Mouse (Mus musculus) hindbrain, embryonic 10.5 days (tissue): Measurements from ENCODE around the gene Kcnmb3. TPM values are rescaled to one million over a fixed set of nuclear protein-coding genes. Genes with fewer than 3 reads are reported as not detected.

Experiments used
- DNase-seq: peaks from one replicate; pipeline ENCODE4 v3.0.0-alpha.2; 2017; ENCODE audit warnings: low spot score
- H3K27ac ChIP-seq: fragments of 300-500 bp; sonication (generic); 2 replicates; pipeline ENCODE4 v1.5.1; 2016; ENCODE audit warnings: mild to moderate bottlenecking, moderate library complexity
- H3K27me3 ChIP-seq: fragments of 300-500 bp; sonication (generic); 2 replicates; pipeline ENCODE4 v1.6.1; 2016; ENCODE audit warnings: mild to moderate bottlenecking; ENCODE audit not compliant: poor library complexity, insufficient read depth, severe bottlenecking
- H3K36me3 ChIP-seq: fragments of 300-500 bp; sonication (generic); 2 replicates; pipeline ENCODE4 v1.6.1; 2016; ENCODE audit warnings: mild to moderate bottlenecking, moderate library complexity
- H3K4me1 ChIP-seq: fragments of 300-500 bp; sonication (generic); replicated peaks from 2 replicates; pipeline ENCODE4 v1.6.1; 2016; ENCODE audit warnings: mild to moderate bottlenecking
- H3K4me3 ChIP-seq: fragments of 300-500 bp; sonication (generic); 2 replicates; pipeline ENCODE4 v1.5.1; 2016; ENCODE audit warnings: mild to moderate bottlenecking, moderate library complexity
- H3K9me3 ChIP-seq: fragments of 300-500 bp; sonication (generic); 2 replicates; pipeline ENCODE4 v1.6.1; 2016; ENCODE audit warnings: mild to moderate bottlenecking, moderate library complexity
- WGBS: fragments of 180-500 bp; shearing (Covaris S2); methylation state at CpG from one replicate; pipeline ENCODE4 v1.1.7; 2016; 5-methylcytosine and 5-hydroxymethylcytosine counted together
- polyA plus RNA-seq: library from polyadenylated mRNA; unstranded; fragments of >200 nt; fragmentation: Nextera tagmentation; extraction: Ambion mirVana; gene quantifications from 2 replicates; pipeline ENCODE4 v1.2.1, GENCODE M21; 2016

Gene Kcnmb3
- polyA plus RNA-seq, 1 experiment from 2014 or later = not detected

DNA sequence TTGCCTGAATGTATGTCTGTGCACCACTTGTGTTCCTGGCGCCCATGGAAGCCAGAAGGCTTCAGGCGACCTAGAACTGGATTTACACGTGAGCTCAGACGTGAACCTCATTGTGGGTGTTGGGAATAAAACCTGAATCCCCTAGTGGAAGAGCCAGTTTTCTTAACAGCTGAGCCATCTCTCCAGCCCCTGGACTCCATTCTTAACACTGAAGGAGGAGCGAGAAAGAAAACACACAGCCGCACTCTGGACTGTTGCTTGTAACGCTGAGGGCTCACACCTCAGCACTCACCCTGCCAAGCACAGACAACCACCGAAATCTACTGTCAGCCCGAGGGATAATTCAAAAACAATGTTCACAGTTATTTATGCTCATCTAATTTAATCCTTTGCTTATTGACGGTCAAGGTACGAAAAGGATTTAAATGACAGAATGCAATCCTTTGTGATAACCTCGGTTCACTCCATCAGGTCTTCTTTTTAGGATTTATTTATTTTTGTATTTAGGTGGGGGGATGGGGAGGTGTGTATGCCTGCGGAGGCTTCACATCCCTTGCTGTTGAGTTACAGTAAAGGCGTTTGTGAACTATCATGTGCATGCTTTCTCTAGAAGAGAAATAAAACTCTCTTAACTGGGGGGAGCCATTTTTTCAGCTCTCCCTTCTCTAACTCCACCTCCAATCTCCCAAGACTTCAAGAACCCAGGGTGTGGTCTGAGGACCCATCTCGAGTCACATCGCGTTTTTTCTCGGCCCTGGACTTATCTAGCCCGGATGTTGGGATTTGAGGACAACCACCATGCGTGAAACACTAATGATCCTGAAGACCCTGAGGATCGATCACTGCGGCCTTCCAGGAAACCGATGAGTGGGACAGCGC, 17.7 kb upstream of the Kcnmb3 start, which contains the start of gene Zfp639:
Zfp639 (plus strand) TSS at position 764 of the 879 bp plus-strand sequence.
- Histone ChIP-seq H3K27ac (peak within 1 kb of the TSS; percentile 98), H3K9me3 (no peaks in the 10 kb centered on the region), H3K4me3 (peak within 1 kb of the TSS; percentile 91), H3K4me1 (peaks cover 50% of the 10 kb centered on the region), H3K27me3 (no peaks in the 10 kb centered on the region), H3K36me3 (peaks cover 11% of the 10 kb centered on the region)
- 6% methylated on average over 24 of the region's 24 CpGs for WGBS
- peak; percentile 18 for DNase-seq

DNA sequence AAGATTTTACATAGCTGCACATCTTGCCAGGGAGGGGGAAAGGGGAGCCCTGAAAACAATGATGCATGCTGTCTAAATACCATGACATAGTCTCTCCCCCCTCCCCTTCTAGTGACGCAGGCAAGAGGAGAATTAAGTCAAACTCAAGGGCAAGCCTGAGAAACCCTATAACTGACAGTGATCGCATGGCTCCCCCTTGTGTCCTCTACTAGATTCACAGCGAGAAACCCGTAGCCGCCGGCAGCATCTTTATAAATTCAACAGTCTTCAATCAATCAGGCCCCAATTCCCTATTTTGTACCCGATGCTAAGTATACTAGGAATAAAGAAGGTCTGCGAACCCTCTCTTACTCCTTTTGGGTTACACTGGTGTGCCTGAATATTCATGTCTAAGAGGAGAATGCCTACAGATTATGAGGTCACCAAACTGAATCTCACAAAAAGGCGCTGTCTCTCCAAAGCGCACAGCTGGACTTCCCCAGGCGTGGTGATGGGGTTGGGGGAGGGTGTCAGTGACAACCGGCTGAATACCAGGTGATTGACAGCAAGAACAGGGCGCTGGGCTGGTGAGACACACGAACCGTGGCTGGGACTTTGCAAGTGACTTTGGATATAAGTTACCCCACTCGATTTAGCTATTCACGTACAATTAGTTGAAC, 16.8 kb upstream of the Kcnmb3 start:
- peaks cover 50% of the 10 kb centered on the region for H3K4me1 ChIP-seq
- peak; percentile 76 for DNase-seq
- no peaks in the 10 kb centered on the region for H3K9me3 ChIP-seq
- no peaks in the 10 kb centered on the region for H3K27me3 ChIP-seq
- 2% methylated on average over 17 of the region's 17 CpGs for WGBS
- peak overlapping the region; percentile 41 for H3K4me3 ChIP-seq
- H3K36me3 ChIP-seq = 0 out of 2 replicates have a peak, but pooled peaks cover 5% of the 10 kb centered on the region
- H3K27ac ChIP-seq = peak overlapping the region; percentile 37; the same call in 1 of the 2 replicates

DNA sequence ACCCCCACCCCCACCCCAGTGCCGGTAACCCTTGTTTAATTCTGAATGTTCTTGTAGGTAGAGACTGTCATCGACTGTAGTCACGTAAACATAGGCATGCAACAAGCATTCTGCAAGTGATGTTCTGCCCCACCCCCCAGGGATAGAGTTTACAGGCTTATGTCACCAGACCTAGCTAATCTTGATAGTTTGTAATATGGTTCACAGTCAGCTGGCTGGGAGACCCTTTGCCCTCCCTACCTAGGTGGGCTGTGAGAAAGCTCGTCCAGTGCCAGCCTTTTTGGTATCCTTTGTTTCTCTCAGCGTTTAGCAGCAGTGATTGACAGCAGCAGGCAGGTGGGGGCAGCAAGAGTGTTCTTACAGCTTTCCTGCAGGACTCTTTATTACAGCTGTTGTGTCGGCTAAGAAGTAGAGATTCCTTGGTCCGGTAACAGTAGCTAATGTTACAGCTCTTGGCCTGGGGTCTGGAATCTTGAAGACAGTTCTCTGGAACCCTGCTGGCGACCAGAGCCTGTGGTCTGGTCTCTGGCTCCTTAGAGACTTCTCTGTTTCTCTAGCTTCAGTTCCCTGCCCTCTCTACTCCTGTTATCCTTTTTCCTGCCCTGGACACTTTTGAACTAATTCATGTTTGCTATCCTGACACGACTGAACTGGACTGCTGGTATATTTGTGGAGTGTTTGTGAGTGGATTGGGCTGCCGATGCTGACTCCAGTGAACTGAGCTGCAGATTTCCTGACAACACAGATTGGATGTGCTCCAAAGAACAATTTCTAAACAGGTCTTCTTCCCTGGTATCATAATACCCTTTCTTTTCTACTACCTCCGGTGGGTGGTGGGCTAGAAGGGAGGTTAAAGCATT, 14.6 kb upstream of the Kcnmb3 start:
- H3K27ac ChIP-seq = 0 out of 2 replicates have a peak overlapping the region, but pooled peaks have one; percentile 16
- H3K36me3 ChIP-seq = no peaks in the 10 kb centered on the region
- no peaks in the 10 kb centered on the region for H3K9me3 ChIP-seq
- 58% methylated on average over 11 of the region's 11 CpGs for WGBS
- H3K4me3 ChIP-seq = no peak overlapping the region
- no peak for DNase-seq
- no peaks in the 10 kb centered on the region for H3K27me3 ChIP-seq
- H3K4me1 ChIP-seq = peaks cover 37% of the 10 kb centered on the region

DNA sequence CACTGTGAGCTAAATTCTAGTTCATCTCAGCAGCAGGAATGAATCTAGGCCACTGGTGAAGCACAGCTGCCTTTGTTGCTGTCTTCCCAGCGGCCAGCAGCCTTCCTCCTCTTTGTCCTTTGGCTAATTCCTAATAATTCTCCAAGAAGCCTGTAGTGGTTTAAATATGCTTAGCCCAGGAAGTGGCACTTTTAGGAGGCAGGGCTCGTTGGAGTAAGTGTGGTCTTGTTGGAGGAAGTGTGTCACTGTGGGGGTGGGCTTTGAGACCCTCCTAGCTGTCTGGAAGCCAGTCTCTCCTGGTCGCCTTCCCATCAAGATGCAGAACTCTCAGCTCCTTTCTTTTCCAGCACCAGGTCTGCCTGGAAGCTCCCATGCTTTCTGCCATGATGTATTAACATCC, 13.8 kb upstream of the Kcnmb3 start:
- no peak for DNase-seq
- Histone ChIP-seq H3K27me3 (no peaks in the 10 kb centered on the region), H3K4me3 (no peak overlapping the region), H3K4me1 (peaks cover 31% of the 10 kb centered on the region), H3K27ac (no peak overlapping the region), H3K36me3 (no peaks in the 10 kb centered on the region), H3K9me3 (no peaks in the 10 kb centered on the region)
- WGBS = 80% methylated on average over 3 of the region's 3 CpGs

DNA sequence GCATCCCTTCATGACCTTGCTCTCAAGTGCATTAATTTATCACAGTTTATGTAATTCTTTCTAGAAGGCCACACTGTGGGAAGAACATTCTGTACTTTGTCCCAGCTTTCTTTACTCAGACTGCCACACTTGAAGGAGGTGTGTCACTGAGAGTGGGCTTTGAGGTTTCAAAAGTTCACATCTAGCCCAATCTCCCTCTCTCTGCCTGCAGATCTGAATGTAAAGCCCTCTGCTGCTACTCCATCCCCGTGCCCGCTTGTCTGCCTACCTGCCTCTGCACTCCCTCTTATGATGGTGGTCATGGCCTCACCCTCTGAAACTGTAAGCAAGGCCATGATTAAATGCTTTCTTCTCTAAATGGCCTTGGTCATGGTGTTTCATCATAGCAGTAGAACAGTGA, 8.3 kb upstream of the Kcnmb3 start:
- H3K4me1 ChIP-seq = peaks cover 15% of the 10 kb centered on the region
- DNase-seq = no peak

DNA sequence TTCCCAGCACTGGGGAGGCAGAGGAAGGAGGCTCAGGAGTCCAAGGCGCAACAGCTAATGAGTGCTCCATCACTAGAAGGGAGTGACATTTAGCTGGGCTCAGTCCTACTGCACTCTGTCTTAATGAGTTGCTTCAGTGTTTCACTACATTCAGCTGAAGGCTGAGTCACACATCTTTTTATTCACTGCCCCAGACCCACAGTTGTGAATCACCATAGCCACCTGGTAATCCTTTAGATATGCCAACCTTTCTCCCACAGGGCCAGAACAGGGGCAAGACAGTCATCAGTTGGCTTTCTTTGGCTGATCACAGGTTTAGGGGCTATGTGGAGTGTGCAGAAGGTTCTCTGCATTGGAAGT, 4.7 kb upstream of the Kcnmb3 start:
- Histone ChIP-seq H3K27ac (peak overlapping the region; percentile 76), H3K36me3 (no peaks in the 10 kb centered on the region), H3K27me3 (no peaks in the 10 kb centered on the region), H3K4me1 (peaks cover 23% of the 10 kb centered on the region), H3K4me3 (no peak overlapping the region), H3K9me3 (no peaks in the 10 kb centered on the region)
- WGBS = 94% methylated on average over 1 of the region's 1 CpGs
- no peak for DNase-seq

More for the DNA sequence above, 8.3 kb upstream of the Kcnmb3 start:
- H3K9me3 ChIP-seq = no peaks in the 10 kb centered on the region
- 87% methylated on average over 2 of the region's 2 CpGs for WGBS
- no peak overlapping the region for H3K4me3 ChIP-seq
- H3K36me3 ChIP-seq = no peaks in the 10 kb centered on the region
- no peak overlapping the region for H3K27ac ChIP-seq
- H3K27me3 ChIP-seq = no peaks in the 10 kb centered on the region

DNA sequence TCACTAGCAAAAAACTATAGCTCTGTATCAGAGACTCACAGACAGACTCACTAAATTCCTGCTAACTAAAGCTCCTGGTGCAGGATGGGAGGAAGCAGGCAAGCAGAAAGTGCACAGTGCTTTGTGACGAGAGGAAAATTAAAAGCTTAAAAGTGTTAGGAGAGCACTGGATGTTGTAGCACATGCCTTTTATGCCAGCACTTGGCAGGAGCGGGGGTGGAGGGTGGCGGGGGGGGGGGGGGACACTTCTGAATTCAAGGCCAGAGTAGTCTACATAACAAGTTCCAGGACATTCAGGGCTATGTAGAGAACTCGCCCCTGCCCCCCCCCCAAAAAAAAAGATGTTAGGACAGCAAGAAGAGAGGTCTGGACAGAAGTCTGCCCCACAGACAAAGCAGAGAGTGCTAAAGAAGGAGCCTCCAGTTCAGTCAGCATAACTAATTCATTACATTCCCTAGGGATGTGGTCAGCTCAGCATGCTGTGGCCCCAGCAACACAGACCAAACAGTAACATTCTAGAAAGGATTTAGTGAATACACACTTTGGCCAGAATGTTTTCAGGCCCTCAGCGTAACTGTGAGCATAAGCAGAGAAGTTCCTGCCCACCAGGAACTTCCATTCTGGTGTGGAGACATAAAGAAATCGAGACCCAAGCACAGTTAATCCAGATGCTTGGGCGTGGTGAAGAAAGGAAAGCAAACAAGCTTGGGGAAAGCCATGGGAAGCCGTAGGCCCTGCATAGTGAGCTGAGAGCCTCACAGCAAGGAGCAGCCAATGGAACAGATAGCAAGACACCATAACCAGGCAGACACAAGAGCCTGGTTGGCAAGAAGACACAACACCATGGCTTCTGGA, 4.1 kb upstream of the Kcnmb3 start:
- Histone ChIP-seq H3K9me3 (no peaks in the 10 kb centered on the region), H3K27me3 (no peaks in the 10 kb centered on the region), H3K4me1 (peaks cover 23% of the 10 kb centered on the region), H3K4me3 (no peak overlapping the region), H3K36me3 (no peaks in the 10 kb centered on the region), H3K27ac (peak overlapping the region; percentile 76)
- peak; percentile 23 for DNase-seq
- 34% methylated on average over 8 of the region's 8 CpGs for WGBS

DNA sequence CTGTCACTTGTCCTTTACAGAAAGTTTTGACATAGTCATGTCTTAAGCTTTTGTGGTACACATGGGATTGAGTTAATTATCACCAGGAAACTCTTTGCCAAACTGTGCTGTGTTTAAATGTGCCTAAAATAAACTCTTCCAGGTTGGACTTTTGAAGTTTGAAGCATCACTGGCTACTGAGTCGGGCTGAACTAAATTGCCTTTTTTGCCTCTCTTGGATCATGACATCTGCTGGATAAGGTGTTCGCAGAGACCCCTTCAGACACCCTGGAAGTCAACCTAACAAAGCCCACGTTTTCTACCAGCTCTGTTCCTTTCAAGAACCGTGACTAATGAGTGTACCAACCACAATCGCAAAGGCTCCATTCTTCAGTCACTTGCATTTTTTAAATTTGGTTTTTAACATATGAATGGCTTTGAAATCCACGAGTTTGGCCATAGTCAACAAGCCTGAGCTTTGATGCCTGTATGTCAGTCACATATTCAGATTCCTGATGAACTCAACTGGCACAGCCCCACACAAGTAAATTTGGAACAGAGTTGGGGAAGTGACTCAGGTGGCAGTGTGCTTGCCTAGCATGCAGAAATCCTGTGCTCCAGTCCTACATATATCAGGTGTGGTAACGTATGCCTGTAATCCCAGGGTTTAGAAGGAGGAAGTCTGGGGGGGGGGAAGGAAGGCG, 3.2 kb upstream of the Kcnmb3 start:
- DNase-seq = no peak
- Histone ChIP-seq H3K4me1 (peaks cover 23% of the 10 kb centered on the region), H3K27me3 (no peaks in the 10 kb centered on the region), H3K36me3 (no peaks in the 10 kb centered on the region), H3K9me3 (no peaks in the 10 kb centered on the region), H3K4me3 (no peak overlapping the region), H3K27ac (peak overlapping the region; percentile 76)
- WGBS = 50% methylated on average over 8 of the region's 8 CpGs

DNA sequence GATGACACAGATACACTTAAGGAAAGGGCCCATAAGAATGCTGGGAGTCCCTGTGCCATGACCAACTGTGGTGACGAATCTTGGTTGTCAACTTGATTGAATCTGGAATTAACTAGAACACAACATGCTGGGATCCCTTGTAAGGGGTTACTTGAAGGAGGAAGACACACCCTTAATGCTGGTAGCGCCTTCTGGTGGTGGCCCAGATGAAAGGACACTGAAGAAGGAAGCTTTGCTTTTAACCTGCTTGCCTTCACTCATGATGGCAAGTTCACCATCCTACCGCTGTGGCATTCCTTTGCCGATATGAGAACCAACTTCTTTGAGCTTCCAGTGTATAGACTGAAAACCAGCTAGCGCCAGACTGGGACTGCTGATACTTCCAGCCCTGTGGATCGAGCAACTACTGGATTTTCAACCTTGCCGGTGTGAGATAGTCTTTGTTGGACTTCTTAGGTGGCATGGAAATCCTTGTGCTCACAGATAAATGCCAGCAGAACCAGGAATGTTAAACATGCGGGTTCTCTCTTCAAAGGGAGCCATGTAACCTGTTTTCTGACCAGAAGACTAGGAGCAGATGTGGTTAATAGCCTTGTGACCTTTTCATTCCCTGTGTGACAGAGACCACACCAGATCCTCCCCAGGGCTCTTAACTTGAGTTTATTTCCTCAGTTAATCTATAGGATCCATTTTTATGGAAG, 2.5 kb upstream of the Kcnmb3 start:
- WGBS = 82% methylated on average over 8 of the region's 8 CpGs
- Histone ChIP-seq H3K36me3 (no peaks in the 10 kb centered on the region), H3K27me3 (no peaks in the 10 kb centered on the region), H3K27ac (no peak overlapping the region), H3K4me3 (no peak overlapping the region), H3K4me1 (peaks cover 23% of the 10 kb centered on the region), H3K9me3 (no peaks in the 10 kb centered on the region)
- DNase-seq = no peak

DNA sequence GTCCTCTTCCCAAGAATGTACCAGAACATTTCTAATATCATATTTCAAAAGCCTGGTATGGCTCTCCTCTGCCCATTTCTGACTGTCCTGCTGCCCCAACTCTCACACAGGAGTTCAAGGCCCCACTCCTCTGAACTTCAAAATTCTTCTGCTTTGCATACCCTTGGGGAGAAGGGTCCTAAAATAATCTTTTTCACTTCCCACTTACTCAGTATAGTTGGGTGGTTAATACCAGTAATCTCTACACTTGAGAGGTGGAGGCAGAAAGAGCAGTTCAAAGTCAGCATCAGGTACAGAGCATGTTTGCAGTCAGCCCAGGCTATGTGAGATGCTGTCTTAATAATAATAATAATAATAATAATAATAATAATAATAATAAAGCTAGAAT, 1.1 kb downstream of the Kcnmb3 start:
- H3K36me3 ChIP-seq = no peaks in the 10 kb centered on the region
- no peaks in the 10 kb centered on the region for H3K27me3 ChIP-seq
- no peak overlapping the region for H3K4me3 ChIP-seq
- no peak overlapping the region for H3K27ac ChIP-seq
- H3K9me3 ChIP-seq = no peaks in the 10 kb centered on the region
- peaks cover 14% of the 10 kb centered on the region for H3K4me1 ChIP-seq
- no peak for DNase-seq
